ENCODE assay signal across 8 mouse cellular contexts in the genomic region with DNA sequence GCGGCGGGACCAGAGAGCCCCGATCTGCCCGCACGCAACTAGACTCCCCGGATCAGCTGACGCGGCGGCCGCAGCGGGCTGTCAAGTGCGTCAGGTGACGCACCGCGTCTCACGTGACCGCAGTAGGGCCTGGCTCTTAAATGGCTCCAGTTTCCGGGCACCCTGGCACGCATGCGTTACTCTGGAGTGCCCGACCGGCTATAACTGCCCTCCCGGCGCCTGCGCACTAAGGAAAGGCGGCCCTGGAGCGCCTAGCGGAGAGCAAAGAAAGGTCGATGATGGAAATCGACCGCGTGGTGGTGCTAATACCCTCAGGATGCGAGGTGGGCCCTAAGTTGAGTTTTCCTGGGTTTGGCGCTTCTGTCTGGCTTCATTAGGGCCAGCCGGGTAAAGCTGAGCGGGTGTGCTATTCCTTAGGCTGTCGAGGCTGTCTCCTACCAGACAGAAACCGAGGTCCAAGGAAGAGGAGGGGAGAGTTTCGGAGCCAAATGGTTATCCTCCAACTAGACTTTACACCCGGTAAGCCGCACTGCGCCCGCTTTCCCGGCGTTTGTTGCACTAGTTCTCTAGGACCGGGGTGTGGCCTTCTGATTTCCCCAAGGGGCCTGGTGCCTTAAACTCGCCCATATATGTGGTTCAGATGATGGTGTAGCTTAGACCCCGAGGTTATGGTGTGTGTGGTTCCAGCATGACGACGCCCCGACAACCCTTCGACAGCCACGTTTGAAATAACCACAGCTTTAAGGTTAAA. TPM values are rescaled to one million over a fixed set of nuclear protein-coding genes. Genes with fewer than 3 reads are reported as not detected.
DNase-seq lines count a peak whose midpoint lies in the region; ATAC-seq lines count a peak whose summit lies in the region.

A gene (minus strand): TSS at position 96 of the 751 bp plus-strand sequence.

- 3% methylated on average over 53 of the region's 53 CpGs for WGBS in intestine, embryonic 14.5 days

- H3K36me3 ChIP-seq in intestine, embryonic 14.5 days (ENCODE audit: control insufficient read depth, insufficient read depth, low read length): peaks cover 3% of the 10 kb centered on the region; the same call in 1 of the 2 replicates

- peak; percentile 99 for ATAC-seq in intestine, embryonic 14.5 days (replicated peaks; ENCODE audit: low FRiP score, low TSS enrichment, low read depth)

- H3K4me2 ChIP-seq in intestine, embryonic 14.5 days (ENCODE audit: low read length): peak within 1 kb of the TSS; percentile 77

- peak within 1 kb of the TSS; percentile 83 for H3K4me3 ChIP-seq in intestine, embryonic 14.5 days (ENCODE audit: low read depth, low read length)

- DNase-seq in adrenal gland, adult 18-20 months (ENCODE audit: low spot score in 2 of 2): peak; percentile 97
- peak; percentile 100 for DNase-seq in embryo, embryonic 11 days
- peak; percentile 100 for DNase-seq in gastrocnemius, postnatal 25 days
- DNase-seq in intestine, embryonic 14.5 days (ENCODE audit: low spot score): peak; percentile 95
- DNase-seq in left cerebral cortex, postnatal 14 days (ENCODE audit: low spot score in 2 of 2): peak; percentile 100
- DNase-seq in mesoderm, embryonic 11.5 days (ENCODE audit: low read depth, low spot score): peak; percentile 100
- DNase-seq in right cerebral cortex, postnatal 36 days (ENCODE audit: low spot score in 2 of 2): peak; percentile 99 to 100
- DNase-seq in yolk sac, embryonic 10.5 days (ENCODE audit: low spot score): peak; percentile 99

- H3K4me1 ChIP-seq in intestine, embryonic 14.5 days (replicated peaks; ENCODE audit: control insufficient read depth, insufficient read depth, low read length): peaks cover 5% of the 10 kb centered on the region; the same call in 1 of the 2 replicates

- no peaks in the 10 kb centered on the region for H3K9me3 ChIP-seq in intestine, embryonic 14.5 days (ENCODE audit: control insufficient read depth, low read length)

- H3K27me3 ChIP-seq in intestine, embryonic 14.5 days (replicated peaks; ENCODE audit: control insufficient read depth, insufficient read depth, low read length): no peaks in the 10 kb centered on the region

- intact Hi-C loops in left cerebral cortex, postnatal 14 days (cut with DNase I): loop anchor here (2.0 kb wide), 1 partner anchor 39 kb away; a partner anchor contains a TSS

- peak within 1 kb of the TSS; percentile 76 for H3K9ac ChIP-seq in intestine, embryonic 14.5 days (ENCODE audit: low read length)

- H3K27ac ChIP-seq in intestine, embryonic 14.5 days (ENCODE audit: low read depth): no peak within 1 kb of the TSS

RNA-seq across cellular contexts. Expression of the gene that starts here (rescaled TPM):
- total RNA-seq in adrenal gland, adult 18-20 months (2021): 100 to 1,000 TPM; 118 to 121 TPM
- 10 to 100 TPM; 41.7 to 45.1 TPM for total RNA-seq in gastrocnemius, postnatal 25 days (2021)
- polyA plus RNA-seq in intestine, embryonic 14.5 days (2014; fragmentation: Nextera tagmentation; extraction: Ambion mirVana): 72.7 and 78.5 TPM in 2 replicates
- total RNA-seq in left cerebral cortex, postnatal 14 days (2021): 100 to 1,000 TPM; 347 to 370 TPM
